Comparison of ENCODE assay signal across 18 mouse cellular contexts in the genomic region with DNA sequence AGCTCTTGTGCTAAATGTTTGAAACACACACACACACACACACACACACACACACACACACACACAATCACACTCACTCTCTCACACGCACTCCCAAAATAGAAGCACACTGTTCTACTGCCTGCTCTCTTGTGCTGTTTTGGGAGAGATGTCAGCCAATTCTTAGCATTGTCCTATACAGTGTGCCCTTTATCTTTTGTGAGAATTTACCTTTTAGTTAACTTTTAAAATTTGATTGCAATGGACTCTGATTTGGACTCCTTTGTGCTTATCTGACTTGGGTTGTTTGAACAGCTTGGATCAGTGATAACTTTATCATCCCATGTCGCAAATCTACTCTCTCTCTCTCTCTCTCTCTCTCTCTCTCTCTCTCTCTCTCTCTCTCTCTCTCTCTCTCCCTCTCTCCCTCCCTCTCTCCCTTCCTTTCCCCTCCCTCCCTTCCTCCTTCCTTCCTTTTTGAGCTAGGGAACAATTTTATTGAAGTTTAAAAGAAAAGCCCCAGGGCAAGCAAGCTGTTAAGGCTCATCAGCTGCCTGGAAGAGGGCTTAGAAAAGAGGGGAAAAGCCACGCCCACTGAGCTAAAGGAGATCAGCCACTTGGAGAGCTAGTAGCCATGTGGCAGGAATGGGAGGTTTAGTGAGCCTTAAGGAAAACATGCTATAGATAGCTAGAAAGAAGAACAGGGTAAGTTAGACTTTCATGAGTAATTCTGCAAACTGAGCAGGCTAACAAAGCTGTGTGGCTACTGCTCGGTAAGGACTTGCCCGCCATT.
A peak's percentile ranks its signal among the peaks of the same experiment; 100 is the strongest.
DNase-seq lines count a peak whose midpoint lies in the region; ATAC-seq lines count a peak whose summit lies in the region.
"Had no signal": no experiment of that assay in that cellular context is flagged by ENCODE, and none has a peak within 500 bp of the region (broad histone marks: within the 10 kb centered on the region; RNA-seq: fewer than 3 reads in every experiment).

No protein-coding gene starts in this region.

- H3K4me3 ChIP-seq in hindbrain, embryonic 11.5 days (ENCODE audit: low read depth, low read length), result no peak overlapping the region
- H3K4me3 ChIP-seq in hindbrain, embryonic 13.5 days, result no peak overlapping the region
- no peak overlapping the region for H3K4me3 ChIP-seq in intestine, embryonic 16.5 days (ENCODE audit: low read length)
- H3K4me3 ChIP-seq: embryonic facial prominence, embryonic 13.5 days; forebrain, embryonic 12.5 days; neural tube, embryonic 15.5 days had no signal

- no peak overlapping the region for H3K27ac ChIP-seq in hindbrain, embryonic 11.5 days (ENCODE audit: low read depth, low read length)
- no peak overlapping the region for H3K27ac ChIP-seq in hindbrain, embryonic 13.5 days
- H3K27ac ChIP-seq in intestine, embryonic 16.5 days (ENCODE audit: low read length), result no peak overlapping the region
- H3K27ac ChIP-seq: embryonic facial prominence, embryonic 13.5 days; forebrain, embryonic 12.5 days; hindbrain, postnatal 0 days; neural tube, embryonic 15.5 days had no signal

- no peaks in the 10 kb centered on the region for H3K9me3 ChIP-seq in hindbrain, embryonic 11.5 days (ENCODE audit: control insufficient read depth, low read length)
- no peaks in the 10 kb centered on the region for H3K9me3 ChIP-seq in hindbrain, embryonic 13.5 days
- H3K9me3 ChIP-seq in intestine, embryonic 16.5 days (ENCODE audit: control insufficient read depth, low read length), result no peaks in the 10 kb centered on the region
- H3K9me3 ChIP-seq: embryonic facial prominence, embryonic 13.5 days; forebrain, embryonic 12.5 days; neural tube, embryonic 15.5 days had no signal

- H3K4me2 ChIP-seq in hindbrain, embryonic 11.5 days (replicated peaks; ENCODE audit: low read depth, low read length), result no peak overlapping the region
- no peak overlapping the region for H3K4me2 ChIP-seq in hindbrain, embryonic 13.5 days
- H3K4me2 ChIP-seq in intestine, embryonic 16.5 days (ENCODE audit: low read depth, low read length), result no peak overlapping the region
- H3K4me2 ChIP-seq: embryonic facial prominence, embryonic 13.5 days; forebrain, embryonic 12.5 days; neural tube, embryonic 15.5 days had no signal

- no peaks in the 10 kb centered on the region for H3K36me3 ChIP-seq in hindbrain, embryonic 11.5 days (ENCODE audit: control insufficient read depth, insufficient read depth, low read length)
- no peaks in the 10 kb centered on the region for H3K36me3 ChIP-seq in hindbrain, embryonic 13.5 days
- no peaks in the 10 kb centered on the region for H3K36me3 ChIP-seq in intestine, embryonic 16.5 days (ENCODE audit: control insufficient read depth, insufficient read depth, low read length)
- H3K36me3 ChIP-seq: embryonic facial prominence, embryonic 13.5 days; forebrain, embryonic 12.5 days; neural tube, embryonic 15.5 days had no signal

- WGBS in hindbrain, embryonic 11.5 days, result 80% methylated on average over 5 of the region's 5 CpGs
- WGBS in hindbrain, embryonic 13.5 days, result 78% methylated on average over 5 of the region's 5 CpGs
- WGBS in intestine, embryonic 16.5 days, result 57% methylated on average over 5 of the region's 5 CpGs

- no peaks in the 10 kb centered on the region for H3K27me3 ChIP-seq in hindbrain, embryonic 11.5 days (ENCODE audit: control insufficient read depth, insufficient read depth, low read length)
- H3K27me3 ChIP-seq in hindbrain, embryonic 13.5 days, result no peaks in the 10 kb centered on the region
- H3K27me3 ChIP-seq in intestine, embryonic 16.5 days (replicated peaks; ENCODE audit: control insufficient read depth, insufficient read depth, low read length), result no peaks in the 10 kb centered on the region
- H3K27me3 ChIP-seq: embryonic facial prominence, embryonic 13.5 days; forebrain, embryonic 12.5 days; neural tube, embryonic 15.5 days had no signal

- DNase-seq in hindbrain, embryonic 11.5 days (ENCODE audit: low spot score), result peak; percentile 12
- DNase-seq in ES-CJ7 (ENCODE audit: low read depth, low spot score) (peak; percentile 12), R1 (ENCODE audit: low read depth, low spot score) (peak; percentile 72)
- no peak for DNase-seq in layer of hippocampus, postnatal 10 days (ENCODE audit: low spot score in 2 of 2)
- DNase-seq in lung, postnatal 14 days, result no peak
- DNase-seq: adrenal gland, adult 8-10 months; cerebellum, adult 9-10 months; heart, adult 18-20 months; kidney, postnatal 10 days; layer of hippocampus, adult 9-11 months; left cerebral cortex, postnatal 4 days; thymus, postnatal 14 days had no signal

- ATAC-seq in hindbrain, embryonic 11.5 days (ENCODE audit: low FRiP score), result no peak
- no peak for ATAC-seq in hindbrain, embryonic 13.5 days (ENCODE audit: low FRiP score)
- peak; percentile 64 for ATAC-seq in intestine, embryonic 16.5 days
- ATAC-seq: hindbrain, postnatal 0 days had no signal

- H3K4me1 ChIP-seq in hindbrain, embryonic 11.5 days (replicated peaks; ENCODE audit: control insufficient read depth, insufficient read depth, low read length), result no peaks in the 10 kb centered on the region
- 0 out of 2 replicates have a peak, but pooled peaks cover 2% of the 10 kb centered on the region for H3K4me1 ChIP-seq in hindbrain, embryonic 13.5 days (replicated peaks)
- no peaks in the 10 kb centered on the region for H3K4me1 ChIP-seq in intestine, embryonic 16.5 days (ENCODE audit: control insufficient read depth, insufficient read depth, low read length)
- H3K4me1 ChIP-seq: neural tube, embryonic 15.5 days had no signal

- no peak overlapping the region for H3K9ac ChIP-seq in hindbrain, embryonic 11.5 days (ENCODE audit: low read depth, low read length)
- H3K9ac ChIP-seq in hindbrain, embryonic 13.5 days, result no peak overlapping the region
- H3K9ac ChIP-seq in intestine, embryonic 16.5 days (ENCODE audit: low read depth, low read length), result no peak overlapping the region
- H3K9ac ChIP-seq: embryonic facial prominence, embryonic 13.5 days; forebrain, embryonic 12.5 days; neural tube, embryonic 15.5 days had no signal

Comparison
In these comparisons a context has a peak if more than half of its experiments do, and no peak if none do; other contexts are left out.
1. DNase-seq: peak in hindbrain, embryonic 11.5 days (single experiment), ES-CJ7 (single experiment) and R1 (single experiment); none in layer of hippocampus, postnatal 10 days (0 of 2) and lung, postnatal 14 days (single experiment).